Mouse (Mus musculus): ENCODE measurements at regions not wholly inside any gene's neighbourhood (a gene's known extent, or its start where the extent isn't known, plus 50 kb on each side); places are given as distances from the start of the nearest gene placed in this dataset.

DNA sequence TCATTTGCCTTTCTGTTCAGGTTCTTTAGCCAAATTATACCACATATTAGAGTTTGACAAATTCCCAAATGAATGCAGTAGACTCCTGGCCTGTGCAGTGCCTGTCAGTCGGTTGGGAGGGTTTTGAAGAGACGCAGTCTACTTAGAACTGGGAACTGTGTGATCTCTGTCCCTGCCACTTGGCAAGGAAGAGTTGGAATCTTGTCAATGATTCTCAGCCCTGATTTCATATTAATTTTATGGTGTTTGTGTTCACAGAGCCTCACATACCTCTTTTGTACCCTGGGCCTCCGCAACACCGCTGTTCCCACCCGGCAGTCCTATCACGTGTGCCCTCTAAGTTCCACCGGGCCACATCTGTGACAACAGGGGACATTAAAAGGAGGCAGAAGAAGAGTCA lies 149.8 kb upstream of the Ddhd1 start:
- TF ChIP-seq EP300 (IDR thresholded peaks at IDR 0.05; ENCODE audit: low read depth in 1 of 2, low read length in 2 of 2) (no peak), MYC (IDR thresholded peaks at IDR 0.05; ENCODE audit: low read depth, low read length) (no peak), USF1 (IDR thresholded peaks at IDR 0.05; ENCODE audit: low read depth, low read length) (no peak), ZMIZ1 (IDR thresholded peaks at IDR 0.05; ENCODE audit: low read depth, low read length) (no peak), ZC3H11A (IDR thresholded peaks at IDR 0.05; ENCODE audit: low read depth, low read length) (no peak), E2F4 (IDR thresholded peaks at IDR 0.05; ENCODE audit: borderline replicate concordance, low read depth, low read length) (no peak), MYB (IDR thresholded peaks at IDR 0.05; ENCODE audit: low read depth, low read length) (no peak), TAL1 (IDR thresholded peaks at IDR 0.05; ENCODE audit: low read length) (no peak), TCF12 (IDR thresholded peaks at IDR 0.05; ENCODE audit: low read depth, low read length) (no peak), USF2 (IDR thresholded peaks at IDR 0.05; ENCODE audit: borderline replicate concordance in 1 of 2, insufficient read depth in 1 of 2, low read depth in 1 of 2, low read length in 2 of 2) (no peak), RCOR1 (IDR thresholded peaks at IDR 0.05; ENCODE audit: low read depth, low read length) (no peak), BHLHE40 (IDR thresholded peaks at IDR 0.05; ENCODE audit: borderline replicate concordance, low read depth, low read length) (no peak), MEF2A (IDR thresholded peaks at IDR 0.05; ENCODE audit: extremely low read depth, insufficient replicate concordance, low read depth, low read length, poor library complexity, severe bottlenecking) (no peak), KAT2A (conservative IDR thresholded peaks at IDR 0.05; ENCODE audit: low read depth, low read length) (no peak), MAX (IDR thresholded peaks at IDR 0.05; ENCODE audit: low read length) (no peak)
- no peaks in the 10 kb centered on the region for H3K79me2 ChIP-seq (ENCODE audit: control insufficient read depth, insufficient read depth, low read length, poor library complexity)
- no peak for DNase-seq (ENCODE audit: low read depth, low spot score)
- no peaks in the 10 kb centered on the region for H3K27me3 ChIP-seq (ENCODE audit: control insufficient read depth in 1 of 2, insufficient read depth in 2 of 2, low read length in 2 of 2)
- no peaks in the 10 kb centered on the region for H3K9me3 ChIP-seq (replicated peaks; ENCODE audit: insufficient read depth, low read length)
- no peaks in the 10 kb centered on the region for H3K4me1 ChIP-seq (ENCODE audit: control insufficient read depth in 1 of 2, insufficient read depth in 2 of 2, low read length in 2 of 2)
- no peak overlapping the region for H3K9ac ChIP-seq (ENCODE audit: control insufficient read depth, low read depth, low read length, poor library complexity, severe bottlenecking)
- no peak overlapping the region for H3K4me3 ChIP-seq (ENCODE audit: control insufficient read depth in 1 of 2, insufficient read depth in 1 of 2, low read depth in 2 of 2, low read length in 2 of 2)
- H3K36me3 ChIP-seq (ENCODE audit: control insufficient read depth in 1 of 2, insufficient read depth in 2 of 2, low read length in 2 of 2): no peaks in the 10 kb centered on the region
- no peak overlapping the region for H3K27ac ChIP-seq (ENCODE audit: control insufficient read depth, low read depth, low read length)

DNA sequence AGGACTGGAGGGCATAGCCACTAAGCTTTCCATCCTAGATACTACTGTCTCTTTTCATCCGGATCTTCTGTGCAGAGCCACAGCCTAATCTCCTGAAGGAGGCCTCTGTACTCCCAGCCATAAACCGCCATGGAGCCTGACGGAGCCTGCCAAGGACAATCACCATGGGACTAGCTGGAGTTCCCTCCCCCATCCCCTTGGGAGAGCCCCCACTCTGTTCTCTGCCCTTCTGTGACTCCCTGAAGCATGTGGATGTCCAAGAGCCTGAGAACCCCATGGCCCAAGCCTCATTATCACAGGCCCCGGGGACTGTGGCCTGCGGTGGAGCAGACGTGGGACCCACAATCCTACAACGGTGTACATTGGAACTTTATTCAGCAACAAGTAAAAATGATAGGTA lies 151.5 kb upstream of the Ddhd1 start:
- DNase-seq (ENCODE audit: low read depth, low spot score): no peak
- no peak overlapping the region for H3K9ac ChIP-seq (ENCODE audit: control insufficient read depth, low read depth, low read length, poor library complexity, severe bottlenecking)
- no peaks in the 10 kb centered on the region for H3K36me3 ChIP-seq (ENCODE audit: control insufficient read depth in 1 of 2, insufficient read depth in 2 of 2, low read length in 2 of 2)
- H3K27me3 ChIP-seq (ENCODE audit: control insufficient read depth in 1 of 2, insufficient read depth in 2 of 2, low read length in 2 of 2): no peaks in the 10 kb centered on the region
- H3K9me3 ChIP-seq (replicated peaks; ENCODE audit: insufficient read depth, low read length): no peaks in the 10 kb centered on the region
- H3K4me3 ChIP-seq (ENCODE audit: control insufficient read depth in 1 of 2, insufficient read depth in 1 of 2, low read depth in 2 of 2, low read length in 2 of 2): no peak overlapping the region
- no peaks in the 10 kb centered on the region for H3K4me1 ChIP-seq (ENCODE audit: control insufficient read depth in 1 of 2, insufficient read depth in 2 of 2, low read length in 2 of 2)
- no peak overlapping the region for H3K27ac ChIP-seq (ENCODE audit: control insufficient read depth, low read depth, low read length)
- H3K79me2 ChIP-seq (ENCODE audit: control insufficient read depth, insufficient read depth, low read length, poor library complexity): no peaks in the 10 kb centered on the region
- no peak for TF ChIP-seq CHD1 (IDR thresholded peaks at IDR 0.05; ENCODE audit: low read depth, low read length)
- no peak for TF ChIP-seq MYC (IDR thresholded peaks at IDR 0.05; ENCODE audit: low read depth, low read length)
- no peak for TF ChIP-seq NELFE (IDR thresholded peaks at IDR 0.05; ENCODE audit: low read depth, low read length)
- no peak for TF ChIP-seq SIN3A (IDR thresholded peaks at IDR 0.05; ENCODE audit: low read length)
- TF ChIP-seq ZKSCAN1 (IDR thresholded peaks at IDR 0.05; ENCODE audit: low read depth, low read length): no peak
- no peak for TF ChIP-seq KAT2A (conservative IDR thresholded peaks at IDR 0.05; ENCODE audit: low read depth, low read length)
- no peak for TF ChIP-seq POLR2A (IDR thresholded peaks at IDR 0.05; ENCODE audit: control insufficient read depth in 1 of 2, insufficient read depth in 1 of 2, low read depth in 1 of 2, low read length in 2 of 2, poor library complexity in 1 of 2)
- no peak for TF ChIP-seq HCFC1 (IDR thresholded peaks at IDR 0.05; ENCODE audit: low read depth, low read length)
- no peak for TF ChIP-seq ZNF384 (IDR thresholded peaks at IDR 0.05; ENCODE audit: low read depth, low read length)
- TF ChIP-seq CHD2 (IDR thresholded peaks at IDR 0.05; ENCODE audit: low read length): no peak
- TF ChIP-seq E2F4 (IDR thresholded peaks at IDR 0.05; ENCODE audit: borderline replicate concordance, low read depth, low read length): no peak
- no peak for TF ChIP-seq UBTF (IDR thresholded peaks at IDR 0.05; ENCODE audit: borderline replicate concordance, insufficient read depth, low read depth, low read length)
- no peak for TF ChIP-seq TCF12 (IDR thresholded peaks at IDR 0.05; ENCODE audit: low read depth, low read length)
- TF ChIP-seq JUND (IDR thresholded peaks at IDR 0.05; ENCODE audit: low read depth, low read length): no peak
- TF ChIP-seq USF2 (IDR thresholded peaks at IDR 0.05; ENCODE audit: borderline replicate concordance in 1 of 2, insufficient read depth in 1 of 2, low read depth in 1 of 2, low read length in 2 of 2): no peak
- no peak for TF ChIP-seq MAZ (IDR thresholded peaks at IDR 0.05; ENCODE audit: low read depth, low read length)

All from MEL (cell line).